9 mouse cellular contexts compared by ENCODE assay signal in genomic region chr3:93361933-93362574, GRCm38 (mm10). TPM values are rescaled to one million over a fixed set of nuclear protein-coding genes. Genes with fewer than 3 reads are reported as not detected.
DNase-seq lines count a peak whose midpoint lies in the region; ATAC-seq and TF ChIP-seq lines count a peak whose summit lies in the region.
"Had no signal": no experiment of that assay in that cellular context is flagged by ENCODE, and none has a peak within 500 bp of the region (broad histone marks: within the 10 kb centered on the region; RNA-seq: fewer than 3 reads in every experiment).

No protein-coding gene starts in this region.

- peak; percentile 61 for DNase-seq in kidney, adult 2 months
- DNase-seq in kidney, postnatal 25 days: no peak
- peak; percentile 61 for DNase-seq in ES-CJ7 (ENCODE audit: low read depth, low spot score)
- DNase-seq in embryonic facial prominence, embryonic 11.5 days (ENCODE audit: low spot score): peak; percentile 78
- peak; percentile 77 for DNase-seq in hindbrain, postnatal 0 days (ENCODE audit: low spot score)
- DNase-seq in midbrain, embryonic 10.5 days (ENCODE audit: low spot score): no peak
- no peak for DNase-seq in urinary bladder, postnatal 10 days (ENCODE audit: low spot score)
- DNase-seq in thymus, postnatal 36 days: no peak

- H3K4me2 ChIP-seq in embryonic facial prominence, embryonic 11.5 days (ENCODE audit: low read depth, low read length): no peak overlapping the region
- H3K4me2 ChIP-seq in hindbrain, postnatal 0 days (ENCODE audit: low read depth, low read length): peak overlapping the region; percentile 49

- H3K27me3 ChIP-seq in kidney, adult 2 months (replicated peaks; ENCODE audit: control insufficient read depth, insufficient read depth, low read length): no peaks in the 10 kb centered on the region
- no peaks in the 10 kb centered on the region for H3K27me3 ChIP-seq in embryonic facial prominence, embryonic 11.5 days (ENCODE audit: control insufficient read depth, insufficient read depth, low read length)
- no peaks in the 10 kb centered on the region for H3K27me3 ChIP-seq in hindbrain, postnatal 0 days (ENCODE audit: insufficient read depth, low read length)
- H3K27me3 ChIP-seq in midbrain, embryonic 10.5 days (ENCODE audit: low read depth, poor library complexity, severe bottlenecking): 0 out of 2 replicates have a peak, but pooled peaks cover 4% of the 10 kb centered on the region

- TF ChIP-seq CTCF in kidney, adult 2 months (conservative IDR thresholded peaks at IDR 0.05; ENCODE audit: insufficient read depth, insufficient read length, low read depth, low read length): no peak
- peak; percentile 84 for TF ChIP-seq CTCF in hindbrain, postnatal 0 days (IDR thresholded peaks at IDR 0.05; ENCODE audit: low read depth)

- H3K4me3 ChIP-seq in kidney, adult 2 months (ENCODE audit: insufficient read depth, low read depth, low read length): no peak overlapping the region
- no peak overlapping the region for H3K4me3 ChIP-seq in embryonic facial prominence, embryonic 11.5 days (ENCODE audit: low read depth, low read length)
- H3K4me3 ChIP-seq in hindbrain, postnatal 0 days (ENCODE audit: low read length): 0 out of 2 replicates have a peak overlapping the region, but pooled peaks have one; percentile 7
- H3K4me3 ChIP-seq in midbrain, embryonic 10.5 days: peak overlapping the region; percentile 27
- H3K4me3 ChIP-seq: erythroblast, embryonic 14.5 days had no signal

- no peaks in the 10 kb centered on the region for H3K9me3 ChIP-seq in embryonic facial prominence, embryonic 11.5 days (replicated peaks; ENCODE audit: control insufficient read depth, low read length)
- no peaks in the 10 kb centered on the region for H3K9me3 ChIP-seq in hindbrain, postnatal 0 days (ENCODE audit: low read length)
- H3K9me3 ChIP-seq in midbrain, embryonic 10.5 days (replicated peaks): no peaks in the 10 kb centered on the region

- H3K4me1 ChIP-seq in kidney, adult 2 months (ENCODE audit: control insufficient read depth, insufficient read depth, low read length): peaks cover 3% of the 10 kb centered on the region; the same call in 1 of the 2 replicates
- H3K4me1 ChIP-seq in embryonic facial prominence, embryonic 11.5 days (ENCODE audit: control insufficient read depth, insufficient read depth, low read length): no peaks in the 10 kb centered on the region
- no peaks in the 10 kb centered on the region for H3K4me1 ChIP-seq in hindbrain, postnatal 0 days (ENCODE audit: insufficient read depth, low read length)
- H3K4me1 ChIP-seq in midbrain, embryonic 10.5 days: peaks cover 10% of the 10 kb centered on the region

- H3K36me3 ChIP-seq in kidney, adult 2 months (ENCODE audit: control insufficient read depth, insufficient read depth, low read length): no peaks in the 10 kb centered on the region
- no peaks in the 10 kb centered on the region for H3K36me3 ChIP-seq in embryonic facial prominence, embryonic 11.5 days (replicated peaks; ENCODE audit: control insufficient read depth, insufficient read depth, low read depth, low read length)
- no peaks in the 10 kb centered on the region for H3K36me3 ChIP-seq in hindbrain, postnatal 0 days (ENCODE audit: insufficient read depth, low read length)
- H3K36me3 ChIP-seq in midbrain, embryonic 10.5 days: no peaks in the 10 kb centered on the region

- WGBS in kidney, adult 2 months: 10% methylated on average over 10 of the region's 10 CpGs
- 12% methylated on average over 10 of the region's 10 CpGs for WGBS in embryonic facial prominence, embryonic 11.5 days
- 10% methylated on average over 10 of the region's 10 CpGs for WGBS in hindbrain, postnatal 0 days
- 12% methylated on average over 10 of the region's 10 CpGs for WGBS in midbrain, embryonic 10.5 days

- no peak overlapping the region for H3K9ac ChIP-seq in embryonic facial prominence, embryonic 11.5 days (replicated peaks; ENCODE audit: low read length)
- no peak overlapping the region for H3K9ac ChIP-seq in hindbrain, postnatal 0 days (replicated peaks; ENCODE audit: low read length)

- peak; percentile 53 for ATAC-seq in embryonic facial prominence, embryonic 11.5 days (replicated peaks; ENCODE audit: insufficient number of reproducible peaks, low FRiP score, low TSS enrichment, low read depth)
- peak; percentile 90 for ATAC-seq in hindbrain, postnatal 0 days

- no peak for TF ChIP-seq POLR2A in kidney, adult 2 months (IDR thresholded peaks at IDR 0.05; ENCODE audit: low read depth, low read length)

- H3K27ac ChIP-seq in kidney, adult 2 months (ENCODE audit: insufficient read depth, low read depth, low read length): no peak overlapping the region
- H3K27ac ChIP-seq in embryonic facial prominence, embryonic 11.5 days (replicated peaks; ENCODE audit: low read depth, low read length): no peak overlapping the region
- no peak overlapping the region for H3K27ac ChIP-seq in hindbrain, postnatal 0 days
- H3K27ac ChIP-seq in midbrain, embryonic 10.5 days (replicated peaks): no peak overlapping the region

RNA-seq across cellular contexts. Expression of gene Rptn, which starts 31.4 kb away (rescaled TPM):
- not detected in 2 replicates for polyA plus RNA-seq in kidney, adult 2 months (2012; rRNA removed)
- polyA plus RNA-seq in embryonic facial prominence, embryonic 11.5 days (2014; fragmentation: Nextera tagmentation; extraction: Ambion mirVana): not detected in 2 replicates
- 0.05 TPM in 1 of 2 replicates, not detected in the other for total RNA-seq in hindbrain, postnatal 0 days (2014; rRNA removed)
- not detected in 2 replicates for polyA plus RNA-seq in hindbrain, postnatal 0 days (2015; fragmentation: Nextera tagmentation; extraction: Ambion mirVana)
- polyA plus RNA-seq in midbrain, embryonic 10.5 days (2016; fragmentation: Nextera tagmentation; extraction: Ambion mirVana): not detected in 2 replicates

RNA-seq across cellular contexts. Expression of gene Hrnr, which starts 42.5 kb away (rescaled TPM):
- polyA plus RNA-seq in kidney, adult 2 months (2012; rRNA removed): not detected in 2 replicates
- not detected in 2 replicates for polyA plus RNA-seq in embryonic facial prominence, embryonic 11.5 days (2014; fragmentation: Nextera tagmentation; extraction: Ambion mirVana)
- total RNA-seq in hindbrain, postnatal 0 days (2014; rRNA removed): not detected in 2 replicates
- not detected in 2 replicates for polyA plus RNA-seq in hindbrain, postnatal 0 days (2015; fragmentation: Nextera tagmentation; extraction: Ambion mirVana)
- polyA plus RNA-seq in midbrain, embryonic 10.5 days (2016; fragmentation: Nextera tagmentation; extraction: Ambion mirVana): not detected in 2 replicates
- polyA plus RNA-seq: erythroblast, embryonic 14.5 days had no signal

Comparison
In these comparisons a context has a peak if more than half of its experiments do, and no peak if none do; other contexts are left out.
1. DNase-seq: peak in kidney, adult 2 months (single experiment), ES-CJ7 (single experiment), embryonic facial prominence, embryonic 11.5 days (single experiment) and hindbrain, postnatal 0 days (single experiment); none in kidney, postnatal 25 days (0 of 2), midbrain, embryonic 10.5 days (single experiment), urinary bladder, postnatal 10 days (single experiment) and thymus, postnatal 36 days (0 of 2).
2. H3K4me3 ChIP-seq: peak in hindbrain, postnatal 0 days (single experiment) and midbrain, embryonic 10.5 days (single experiment); none in kidney, adult 2 months (single experiment) and embryonic facial prominence, embryonic 11.5 days (single experiment).